Mouse (Mus musculus) limb, embryonic 14.5 days (tissue): ENCODE data around the gene Acsl6. TPM values are rescaled to one million over a fixed set of nuclear protein-coding genes. Genes with fewer than 3 reads are reported as not detected.

Source experiments
- ATAC-seq: fragments of 200-750 bp; cut with Nextera tagmentation; 2 replicates; pipeline ENCODE4 v1.8.0; 2017; ENCODE audit warnings: low read depth, moderate number of reproducible peaks, moderate TSS enrichment; ENCODE audit not compliant: low FRiP score
- DNase-seq: peaks from one replicate; pipeline ENCODE4 v3.0.0-alpha.2; 2015; ENCODE audit warnings: low spot score
- H3K27ac ChIP-seq: fragments of 300-500 bp; sonication (generic); replicated peaks from 2 replicates; pipeline ENCODE4 v1.5.1; 2014; ENCODE audit warnings: low read depth, mild to moderate bottlenecking, low read length, moderate library complexity, mixed read lengths
- H3K27me3 ChIP-seq: fragments of 300-500 bp; sonication (generic); 2 replicates; pipeline ENCODE4 v1.6.1; 2014; ENCODE audit warnings: low read length, mixed read lengths; ENCODE audit not compliant: control insufficient read depth, insufficient read depth
- H3K36me3 ChIP-seq: fragments of 300-500 bp; sonication (generic); 2 replicates; pipeline ENCODE4 v1.6.1; 2014; ENCODE audit warnings: mild to moderate bottlenecking, low read length, moderate library complexity, mixed read lengths; ENCODE audit not compliant: control insufficient read depth, insufficient read depth
- H3K4me1 ChIP-seq: fragments of 300-500 bp; sonication (generic); 2 replicates; pipeline ENCODE4 v1.6.1; 2014; ENCODE audit warnings: antibody characterized with exemption, low read length, mixed read lengths; ENCODE audit not compliant: control insufficient read depth, insufficient read depth
- H3K4me2 ChIP-seq: fragments of 300-500 bp; sonication (generic); replicated peaks from 2 replicates; pipeline ENCODE4 v1.6.1; 2014; ENCODE audit warnings: low read depth, mild to moderate bottlenecking, low read length, moderate library complexity; ENCODE audit not compliant: severe bottlenecking
- H3K4me3 ChIP-seq: fragments of 300-500 bp; sonication (generic); replicated peaks from 2 replicates; pipeline ENCODE4 v1.5.1; 2014; ENCODE audit warnings: low read length
- H3K9ac ChIP-seq: fragments of 300-500 bp; sonication (generic); 2 replicates; pipeline ENCODE4 v1.6.1; 2014; ENCODE audit warnings: mild to moderate bottlenecking, low read depth, low read length, moderate library complexity; ENCODE audit not compliant: severe bottlenecking
- H3K9me3 ChIP-seq: fragments of 300-500 bp; sonication (generic); 2 replicates; pipeline ENCODE4 v1.6.1; 2016; ENCODE audit warnings: low read length; ENCODE audit not compliant: control insufficient read depth
- POLR2A ChIP-seq: fragments of 200-500 bp; IDR thresholded peaks from 2 replicates; pipeline ENCODE4 v1.8.0; 2012; ENCODE audit warnings: inconsistent platforms, mild to moderate bottlenecking, moderate library complexity, borderline replicate concordance; ENCODE audit not compliant: insufficient read depth, insufficient read length; ENCODE audit errors: extremely low read depth
- WGBS: fragments of 180-500 bp; shearing (Covaris S2); extraction: QIAGEN DNeasy Blood & Tissue Kit; methylation state at CpG from one replicate; pipeline ENCODE4 v1.1.7; 2014; 5-methylcytosine and 5-hydroxymethylcytosine counted together
- polyA plus RNA-seq, 2 experiments: library from polyadenylated mRNA; depleted of rRNA in 1 of 2; stranded (reverse) in 1 of 2; unstranded in 1 of 2; fragments of >200 nt; fragmentation: Nextera tagmentation in 1 of 2; extraction: Ambion mirVana in 1 of 2; gene quantifications; 2 replicates each; pipeline versions ENCODE4 v1.2.1 to v1.2.3; 2012 to 2014

Gene Acsl6
- polyA plus RNA-seq, 2 experiments, result 0.47 to 0.91 TPM

GRCm38 (mm10) chr11:54267177-54267576 lies 36.4 kb upstream of the Acsl6 start, which contains the start of gene Il3:
TSS of gene Il3 (minus strand) at chr11:54267277.
- Histone ChIP-seq H3K36me3 (no peaks in the 10 kb centered on the region), H3K4me1 (no peaks in the 10 kb centered on the region), H3K4me3 (no peak within 1 kb of the TSS), H3K4me2 (no peak within 1 kb of the TSS), H3K27ac (no peak within 1 kb of the TSS), H3K9ac (no peak within 1 kb of the TSS), H3K27me3 (no peaks in the 10 kb centered on the region), H3K9me3 (no peaks in the 10 kb centered on the region)
- no peak for DNase-seq
- no peak for ATAC-seq
- no peak for TF ChIP-seq POLR2A
- WGBS, result 74% methylated on average over 6 of the region's 6 CpGs

GRCm38 (mm10) chr11:54269191-54269896 lies 34.3 kb upstream of the Acsl6 start:
- no peak overlapping the region for H3K9ac ChIP-seq
- no peak overlapping the region for H3K4me3 ChIP-seq
- no peaks in the 10 kb centered on the region for H3K4me1 ChIP-seq
- ATAC-seq, result no peak
- WGBS, result 76% methylated on average over 3 of the region's 3 CpGs
- no peaks in the 10 kb centered on the region for H3K36me3 ChIP-seq
- no peak overlapping the region for H3K4me2 ChIP-seq
- DNase-seq, result no peak
- H3K27ac ChIP-seq, result no peak overlapping the region
- no peaks in the 10 kb centered on the region for H3K27me3 ChIP-seq
- no peaks in the 10 kb centered on the region for H3K9me3 ChIP-seq
- no peak for TF ChIP-seq POLR2A

GRCm38 (mm10) chr11:54271437-54271949 lies 32.1 kb upstream of the Acsl6 start:
- Histone ChIP-seq H3K9ac (no peak overlapping the region), H3K27me3 (no peaks in the 10 kb centered on the region), H3K4me1 (no peaks in the 10 kb centered on the region), H3K4me3 (no peak overlapping the region), H3K4me2 (no peak overlapping the region), H3K9me3 (no peaks in the 10 kb centered on the region), H3K36me3 (no peaks in the 10 kb centered on the region), H3K27ac (no peak overlapping the region)
- WGBS, result 77% methylated on average over 5 of the region's 5 CpGs
- no peak for TF ChIP-seq POLR2A
- DNase-seq, result no peak
- ATAC-seq, result no peak

DNA sequence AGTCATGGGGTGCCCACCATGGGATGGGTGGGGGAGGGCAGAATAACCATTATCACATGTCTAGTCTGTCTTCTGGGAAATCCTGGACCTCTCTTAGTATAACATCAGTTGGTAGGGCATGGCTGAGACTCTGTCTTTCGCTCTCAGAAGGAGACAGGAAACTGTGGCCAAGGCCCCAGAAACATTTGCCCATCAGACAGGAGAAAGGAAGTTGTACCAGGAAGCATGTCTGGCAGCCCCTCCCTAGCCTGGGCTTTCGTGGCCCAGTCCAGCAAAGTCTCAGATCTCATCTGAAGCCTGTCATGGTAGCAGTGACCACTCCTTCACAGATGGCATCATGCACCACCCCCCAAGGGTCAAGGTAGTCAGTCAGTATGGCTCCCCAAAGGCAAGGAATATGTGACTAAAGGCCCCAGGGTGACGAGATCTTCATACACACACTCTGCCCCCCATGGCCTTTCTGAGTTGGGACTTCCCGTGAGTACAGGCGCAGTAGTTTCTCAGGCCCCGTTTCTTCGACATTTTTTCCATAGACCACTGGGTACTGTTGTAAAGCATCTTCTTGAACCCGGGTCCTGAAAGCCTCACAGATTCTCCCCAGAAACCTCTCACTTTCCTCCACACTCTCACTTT lies 15.7 kb upstream of the Acsl6 start:
- ATAC-seq (no peak), DNase-seq (no peak)
- WGBS, result 80% methylated on average over 8 of the region's 8 CpGs
- Histone ChIP-seq H3K4me3 (no peak overlapping the region), H3K27ac (no peak overlapping the region), H3K27me3 (no peaks in the 10 kb centered on the region), H3K4me2 (no peak overlapping the region), H3K9me3 (no peaks in the 10 kb centered on the region), H3K4me1 (no peaks in the 10 kb centered on the region), H3K36me3 (no peaks in the 10 kb centered on the region), H3K9ac (no peak overlapping the region)
- TF ChIP-seq POLR2A, result no peak

- Histone ChIP-seq H3K9ac (no peak overlapping the region), H3K27ac (no peak overlapping the region), H3K9me3 (no peaks in the 10 kb centered on the region), H3K4me1 (no peaks in the 10 kb centered on the region), H3K27me3 (no peaks in the 10 kb centered on the region), H3K4me3 (no peak overlapping the region), H3K4me2 (no peak overlapping the region), H3K36me3 (no peaks in the 10 kb centered on the region)
- ATAC-seq (no peak), DNase-seq (no peak)
- no peak for TF ChIP-seq POLR2A
- WGBS, result 88% methylated on average over 2 of the region's 2 CpGs
Observed at GRCm38 (mm10) chr11:54292163-54292562, 11.4 kb upstream of the Acsl6 start.
